Mouse (Mus musculus) left cerebral cortex, postnatal 14 days (tissue): ENCODE measurements around the gene Hoxa6. TPM values are rescaled to one million over a fixed set of nuclear protein-coding genes. Genes with fewer than 3 reads are reported as not detected.

Experiments used
- DNase-seq, 2 experiments: peaks; one replicate each; pipeline ENCODE4 v3.0.0; 2021 to 2022; ENCODE audit warnings: low spot score in 2 of 2, mixed read lengths in 1 of 2
- intact Hi-C: fragments of 180-260 bp; cut with DNase I; formaldehyde crosslinking; loops from one replicate; pipeline ENCODE4 v1.15.1; 2025
- long read RNA-seq, 2 experiments: library from polyadenylated mRNA; stranded (forward); transcript quantifications; one replicate each; pipeline ENCODE4 v2.0.0; 2021
- total RNA-seq, 2 experiments: library from RNA; stranded (reverse); gene quantifications; 2 replicates each; pipeline ENCODE4 v1.2.3; 2021

Gene Hoxa6
- not detected for total RNA-seq
- long read RNA-seq, experiment 1: 0 reads
- long read RNA-seq, experiment 2: 0 reads

- intact Hi-C loops: no loop called here
- no peak for DNase-seq
These were observed at the start of gene Hoxa6 for GRCm38 (mm10) chr6:52208072-52208867. Gene Hoxa6 (minus strand): TSS chr6:52208722.

- intact Hi-C loops: loop anchor here (5.0 kb wide), 1 partner anchor 580 kb away; no protein-coding TSS in a partner anchor
- peak; percentile 63 to 78 for DNase-seq
These were observed 48.4 kb upstream of the Hoxa6 start for GRCm38 (mm10) chr6:52256956-52257355.

- no peak for DNase-seq
- intact Hi-C loops: no loop called here
These were observed 45.3 kb upstream of the Hoxa6 start for GRCm38 (mm10) chr6:52253511-52254500.

GRCm38 (mm10) chr6:52252775-52253376 lies 44.4 kb upstream of the Hoxa6 start:
- intact Hi-C loops: no loop called here
- no peak for DNase-seq

GRCm38 (mm10) chr6:52252016-52252774 lies 43.7 kb upstream of the Hoxa6 start:
- intact Hi-C loops: no loop called here

GRCm38 (mm10) chr6:52251177-52251879 lies 42.8 kb upstream of the Hoxa6 start:
- no peak for DNase-seq
- intact Hi-C loops: no loop called here

More at GRCm38 (mm10) chr6:52252016-52252774, 43.7 kb upstream of the Hoxa6 start:
- no peak for DNase-seq

GRCm38 (mm10) chr6:52249826-52250225 lies 41.3 kb upstream of the Hoxa6 start:
- no peak for DNase-seq
- intact Hi-C loops: no loop called here

- DNase-seq: no peak
- intact Hi-C loops: no loop called here
These were observed 40.9 kb upstream of the Hoxa6 start for GRCm38 (mm10) chr6:52249415-52249738.

- intact Hi-C loops: no loop called here
- no peak for DNase-seq
These were observed 40.3 kb upstream of the Hoxa6 start for GRCm38 (mm10) chr6:52248638-52249414.

GRCm38 (mm10) chr6:52247766-52248637 lies 39.5 kb upstream of the Hoxa6 start:
- DNase-seq: no peak
- intact Hi-C loops: no loop called here

- intact Hi-C loops: no loop called here
These were observed 38.4 kb upstream of the Hoxa6 start for GRCm38 (mm10) chr6:52246916-52247315.

GRCm38 (mm10) chr6:52246403-52246803 lies 37.9 kb upstream of the Hoxa6 start:
- intact Hi-C loops: no loop called here
- DNase-seq: no peak

More at GRCm38 (mm10) chr6:52246916-52247315, 38.4 kb upstream of the Hoxa6 start:
- DNase-seq: no peak

- DNase-seq: no peak
- intact Hi-C loops: no loop called here
These were observed 37.2 kb upstream of the Hoxa6 start, which contains the start of gene Hoxa11 for GRCm38 (mm10) chr6:52245757-52246142. Gene Hoxa11 (minus strand): TSS chr6:52245810.

GRCm38 (mm10) chr6:52245040-52245756 lies 36.7 kb upstream of the Hoxa6 start:
- intact Hi-C loops: no loop called here
- DNase-seq: no peak

- DNase-seq: no peak
- intact Hi-C loops: no loop called here
These were observed 36.0 kb upstream of the Hoxa6 start for GRCm38 (mm10) chr6:52244471-52245039.

GRCm38 (mm10) chr6:52243681-52244121 lies 35.2 kb upstream of the Hoxa6 start:
- DNase-seq: no peak
- intact Hi-C loops: no loop called here
